Mouse (Mus musculus): ENCODE results near the gene Adgrf5. TPM values are rescaled to one million over a fixed set of nuclear protein-coding genes. Genes with fewer than 3 reads are reported as not detected.
"Not testable (repeated sequence)": the region's sequence is repeated elsewhere in the genome, so short reads cannot be mapped to it uniquely, and the experiment has no call there.

The Adgrf5 gene
- polyA plus RNA-seq, 1 experiment, result not detected

DNA sequence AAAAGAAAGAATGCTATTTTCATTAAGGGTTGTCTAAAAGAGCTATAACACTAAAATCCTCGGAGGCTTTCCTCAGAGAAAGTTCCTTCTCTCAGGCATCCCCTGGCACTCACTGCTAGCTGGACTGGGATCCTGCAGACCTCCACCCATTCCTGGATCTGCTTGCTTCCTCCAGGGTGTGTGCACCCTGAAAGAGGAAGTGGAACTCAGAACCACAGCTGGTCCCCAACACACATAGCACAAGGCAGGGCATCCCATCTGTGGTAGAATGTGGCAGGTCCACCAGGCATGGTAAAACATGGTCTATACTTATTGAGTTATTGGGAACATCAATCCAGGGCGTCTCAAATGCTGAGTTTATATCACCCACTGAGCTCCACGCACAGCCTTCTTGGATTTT lies 22.0 kb upstream of the Adgrf5 start:
- TF ChIP-seq FLI1 (IDR thresholded peaks at IDR 0.05; ENCODE audit: low read length), result no peak
- H3K27me3 ChIP-seq (replicated peaks), result no peaks in the 10 kb centered on the region
- no peaks in the 10 kb centered on the region for H3K4me1 ChIP-seq
- no peaks in the 10 kb centered on the region for H3K9me3 ChIP-seq
- H3K36me3 ChIP-seq (replicated peaks; ENCODE audit: low read length), result no peaks in the 10 kb centered on the region
- H3K4me3 ChIP-seq (replicated peaks), result no peak overlapping the region

DNA sequence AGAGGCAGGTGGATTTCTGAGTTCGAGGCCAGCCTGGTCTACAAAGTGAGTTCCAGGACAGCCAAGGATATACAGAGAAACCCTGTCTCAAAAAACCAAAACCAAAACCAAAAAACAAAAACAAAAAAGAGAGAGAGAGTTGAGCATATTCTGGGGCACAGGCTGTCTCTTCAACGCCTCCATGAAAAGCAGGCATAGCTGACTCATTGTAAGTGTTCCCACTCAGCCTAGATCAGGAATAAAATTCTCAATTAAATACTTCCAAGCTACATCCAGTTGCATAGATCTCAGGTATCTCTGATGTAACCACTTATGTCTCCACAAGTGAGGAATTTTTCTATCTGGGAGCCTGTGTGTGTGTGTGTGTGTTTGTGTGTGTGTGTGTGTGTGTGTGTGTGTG lies 13.8 kb upstream of the Adgrf5 start:
- H3K9me3 ChIP-seq; H3K27me3 ChIP-seq (replicated peaks); H3K4me1 ChIP-seq; H3K4me3 ChIP-seq (replicated peaks); H3K36me3 ChIP-seq (replicated peaks; ENCODE audit: low read length): not testable (repeated sequence)

DNA sequence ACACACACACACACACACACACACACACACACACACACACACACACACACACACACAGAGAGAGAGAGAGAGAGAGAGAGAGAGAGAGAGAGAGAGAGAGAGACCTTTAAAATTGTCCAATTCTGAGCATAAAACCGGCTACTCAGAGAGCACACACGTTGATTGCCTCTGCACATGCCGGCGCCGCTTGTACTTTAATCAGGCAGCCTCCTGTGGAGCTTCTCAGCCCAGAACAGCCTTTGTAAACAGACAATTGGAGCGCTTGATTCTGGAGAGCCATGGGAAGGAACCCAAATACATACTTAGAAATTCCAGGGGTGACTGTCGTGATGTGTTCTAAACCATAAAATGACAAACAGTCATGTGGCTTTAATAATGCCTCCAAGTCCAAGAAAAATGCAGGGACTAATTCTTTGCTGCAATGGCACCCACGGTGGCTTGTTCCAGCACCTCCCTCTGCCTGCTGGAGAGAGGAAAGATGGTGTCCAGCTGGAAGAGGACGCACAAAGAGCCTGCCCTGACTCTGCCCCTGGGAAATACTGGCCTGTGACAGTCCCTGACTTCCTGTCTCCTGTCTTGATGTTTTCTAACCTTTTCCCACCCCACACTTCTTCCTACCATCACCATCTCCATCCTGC lies 2.2 kb upstream of the Adgrf5 start:
- TF ChIP-seq FLI1 (IDR thresholded peaks at IDR 0.05; ENCODE audit: low read length) (no peak), GATA1 (IDR thresholded peaks at IDR 0.05; ENCODE audit: borderline replicate concordance, low read length) (no peak)
- Histone ChIP-seq H3K4me3 (replicated peaks) (no peak overlapping the region), H3K9me3 (peaks cover 9% of the 10 kb centered on the region), H3K36me3 (replicated peaks; ENCODE audit: low read length) (no peaks in the 10 kb centered on the region), H3K27me3 (replicated peaks) (peaks cover 10% of the 10 kb centered on the region), H3K4me1 (no peaks in the 10 kb centered on the region)

DNA sequence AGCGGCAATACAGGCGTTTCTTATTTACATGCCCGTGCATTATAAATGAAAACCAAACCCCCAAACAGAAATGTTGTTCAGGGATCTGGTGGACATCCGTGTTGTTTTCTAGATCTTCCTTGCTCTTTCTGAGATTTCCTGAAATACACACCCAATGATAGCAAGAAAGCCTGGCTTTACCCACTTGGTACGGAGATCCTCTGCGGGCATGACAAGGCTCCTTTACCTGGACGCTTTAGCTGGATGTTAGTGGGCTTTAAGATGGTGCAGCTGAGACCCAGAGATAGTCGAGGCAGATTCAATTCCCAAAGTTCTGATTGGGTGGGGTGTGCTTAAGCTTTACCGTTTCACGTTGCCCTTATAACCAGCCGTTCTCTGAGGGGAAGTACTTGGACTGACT lies 770 bp downstream of the Adgrf5 start:
- Histone ChIP-seq H3K4me1 (no peaks in the 10 kb centered on the region), H3K4me3 (replicated peaks) (no peak overlapping the region), H3K36me3 (replicated peaks; ENCODE audit: low read length) (no peaks in the 10 kb centered on the region), H3K27me3 (replicated peaks) (peaks cover 10% of the 10 kb centered on the region), H3K9me3 (peaks cover 9% of the 10 kb centered on the region)
- TF ChIP-seq GATA1 (IDR thresholded peaks at IDR 0.05; ENCODE audit: borderline replicate concordance, low read length) (no peak), FLI1 (IDR thresholded peaks at IDR 0.05; ENCODE audit: low read length) (no peak)

DNA sequence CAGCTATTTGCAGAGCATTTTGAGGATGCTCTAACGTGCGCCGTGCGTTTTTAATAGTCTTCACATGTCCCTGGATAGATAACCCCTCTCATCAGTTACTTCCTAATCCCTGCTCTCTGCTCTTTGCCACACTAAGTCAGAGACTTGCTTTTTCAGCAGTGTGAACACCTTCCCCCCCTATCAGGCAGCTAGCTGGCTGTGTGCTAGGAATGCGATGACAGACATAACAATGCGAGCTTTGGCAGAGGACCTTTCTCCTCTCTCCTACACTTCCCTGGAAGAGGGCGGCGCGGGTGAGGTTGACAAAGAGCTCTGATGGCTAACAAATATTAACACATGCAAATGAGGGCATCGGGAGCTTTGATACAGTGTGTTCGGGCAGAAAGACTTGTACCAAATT lies 2.1 kb downstream of the Adgrf5 start:
- no peaks in the 10 kb centered on the region for H3K36me3 ChIP-seq (replicated peaks; ENCODE audit: low read length)
- H3K27me3 ChIP-seq (replicated peaks), result peaks cover 10% of the 10 kb centered on the region
- H3K4me3 ChIP-seq (replicated peaks), result no peak overlapping the region
- TF ChIP-seq GATA1 (IDR thresholded peaks at IDR 0.05; ENCODE audit: borderline replicate concordance, low read length) (no peak), FLI1 (IDR thresholded peaks at IDR 0.05; ENCODE audit: low read length) (no peak)
- H3K9me3 ChIP-seq, result peaks cover 3% of the 10 kb centered on the region; the same call in 1 of the 2 replicates
- H3K4me1 ChIP-seq, result no peaks in the 10 kb centered on the region

DNA sequence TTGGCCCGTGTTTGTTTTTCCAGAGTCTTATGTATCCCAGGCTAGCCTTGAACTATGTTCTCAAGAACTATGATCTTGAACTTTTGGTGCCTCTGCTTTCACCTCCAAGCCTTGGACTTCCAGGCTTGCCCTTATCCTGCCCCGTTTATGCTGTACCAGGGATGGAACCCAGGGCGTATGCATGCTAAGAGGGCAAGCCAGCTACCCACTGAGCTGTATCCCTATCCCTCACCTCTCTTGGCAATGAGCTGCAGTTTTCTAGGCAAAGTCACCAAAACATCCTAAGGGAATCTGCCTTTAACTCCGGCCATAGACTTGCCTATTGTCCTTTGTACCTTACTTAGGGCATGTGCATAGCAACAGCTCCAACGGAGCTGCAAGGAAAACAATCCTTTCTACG lies 2.6 kb downstream of the Adgrf5 start:
- TF ChIP-seq FLI1 (IDR thresholded peaks at IDR 0.05; ENCODE audit: low read length) (no peak), GATA1 (IDR thresholded peaks at IDR 0.05; ENCODE audit: borderline replicate concordance, low read length) (no peak)
- peaks cover 3% of the 10 kb centered on the region; the same call in 1 of the 2 replicates for H3K9me3 ChIP-seq
- H3K4me3 ChIP-seq (replicated peaks), result no peak overlapping the region
- no peaks in the 10 kb centered on the region for H3K36me3 ChIP-seq (replicated peaks; ENCODE audit: low read length)
- no peaks in the 10 kb centered on the region for H3K4me1 ChIP-seq
- H3K27me3 ChIP-seq (replicated peaks), result peaks cover 10% of the 10 kb centered on the region

DNA sequence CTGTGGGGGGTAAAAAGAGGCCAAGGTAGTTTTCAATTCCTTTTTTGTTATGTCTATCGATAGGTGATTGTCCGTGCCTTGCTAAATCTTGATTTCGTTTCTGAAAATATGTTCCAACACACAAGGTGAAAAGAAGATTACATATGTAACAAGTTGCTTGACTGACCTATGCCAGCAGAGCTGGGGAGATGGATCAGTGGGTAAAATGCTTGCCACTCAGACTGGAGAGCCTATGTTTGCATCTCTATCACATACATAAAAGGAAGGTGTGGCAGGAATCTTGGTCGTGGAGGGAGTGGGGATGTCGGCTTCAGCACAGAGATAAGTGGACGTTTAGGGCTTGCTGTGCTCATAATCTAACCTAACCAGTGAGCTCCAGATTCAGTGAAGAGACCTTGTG lies 3.7 kb downstream of the Adgrf5 start:
- Histone ChIP-seq H3K4me1 (no peaks in the 10 kb centered on the region), H3K4me3 (replicated peaks) (no peak overlapping the region), H3K9me3 (peaks cover 3% of the 10 kb centered on the region; the same call in 1 of the 2 replicates), H3K27me3 (replicated peaks) (peaks cover 10% of the 10 kb centered on the region), H3K36me3 (replicated peaks; ENCODE audit: low read length) (no peaks in the 10 kb centered on the region)
- no peak for TF ChIP-seq FLI1 (IDR thresholded peaks at IDR 0.05; ENCODE audit: low read length)
- no peak for TF ChIP-seq GATA1 (IDR thresholded peaks at IDR 0.05; ENCODE audit: borderline replicate concordance, low read length)

DNA sequence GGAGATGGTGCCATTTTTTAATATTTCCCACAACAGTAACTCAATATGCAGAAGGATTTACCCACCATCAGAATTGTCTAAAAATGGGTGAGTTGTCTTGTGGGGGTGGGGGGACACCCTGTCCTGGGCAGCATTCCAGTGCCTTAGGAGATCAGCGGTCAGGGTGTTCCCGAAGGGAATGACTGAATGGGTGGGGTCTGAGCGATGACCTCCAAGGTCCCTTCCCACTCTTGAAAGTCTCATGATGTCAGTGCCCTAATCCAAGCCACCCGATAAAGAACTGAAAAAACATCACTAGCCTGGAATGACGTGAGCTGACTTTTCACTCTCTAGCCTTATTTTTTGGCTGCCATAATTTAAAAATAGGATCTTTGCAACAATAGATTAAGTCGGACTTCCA lies 5.0 kb downstream of the Adgrf5 start:
- Histone ChIP-seq H3K36me3 (replicated peaks; ENCODE audit: low read length) (no peaks in the 10 kb centered on the region), H3K9me3 (peaks cover 3% of the 10 kb centered on the region), H3K4me1 (no peaks in the 10 kb centered on the region), H3K4me3 (replicated peaks) (no peak overlapping the region), H3K27me3 (replicated peaks) (peaks cover 8% of the 10 kb centered on the region)
- TF ChIP-seq FLI1 (IDR thresholded peaks at IDR 0.05; ENCODE audit: low read length) (no peak), GATA1 (IDR thresholded peaks at IDR 0.05; ENCODE audit: borderline replicate concordance, low read length) (no peak)

DNA sequence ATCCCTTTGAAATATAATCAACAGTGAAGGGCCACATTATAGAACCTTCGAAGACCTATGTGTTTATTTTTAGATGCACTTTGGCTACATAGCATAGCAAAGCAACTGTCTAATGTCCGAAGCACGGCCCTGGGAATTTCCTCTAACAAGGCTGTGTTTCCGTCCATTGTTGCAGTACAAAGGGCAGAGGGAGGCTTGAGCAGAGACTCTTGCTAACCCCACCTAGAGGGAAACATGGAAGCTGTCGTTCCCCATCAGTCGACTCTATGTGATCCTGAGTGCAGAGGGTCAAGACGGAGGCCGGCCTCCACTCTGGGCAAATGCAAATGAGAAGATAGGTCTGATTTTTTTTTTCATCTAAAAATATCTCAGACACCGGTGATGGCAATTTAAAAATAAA lies 6.2 kb downstream of the Adgrf5 start:
- H3K9me3 ChIP-seq, result no peaks in the 10 kb centered on the region; the same call in 1 of the 2 replicates
- no peak overlapping the region for H3K4me3 ChIP-seq (replicated peaks)
- no peaks in the 10 kb centered on the region for H3K4me1 ChIP-seq
- peaks cover 3% of the 10 kb centered on the region for H3K27me3 ChIP-seq (replicated peaks)
- H3K36me3 ChIP-seq (replicated peaks; ENCODE audit: low read length), result no peaks in the 10 kb centered on the region
- no peak for TF ChIP-seq GATA1 (IDR thresholded peaks at IDR 0.05; ENCODE audit: borderline replicate concordance, low read length)

DNA sequence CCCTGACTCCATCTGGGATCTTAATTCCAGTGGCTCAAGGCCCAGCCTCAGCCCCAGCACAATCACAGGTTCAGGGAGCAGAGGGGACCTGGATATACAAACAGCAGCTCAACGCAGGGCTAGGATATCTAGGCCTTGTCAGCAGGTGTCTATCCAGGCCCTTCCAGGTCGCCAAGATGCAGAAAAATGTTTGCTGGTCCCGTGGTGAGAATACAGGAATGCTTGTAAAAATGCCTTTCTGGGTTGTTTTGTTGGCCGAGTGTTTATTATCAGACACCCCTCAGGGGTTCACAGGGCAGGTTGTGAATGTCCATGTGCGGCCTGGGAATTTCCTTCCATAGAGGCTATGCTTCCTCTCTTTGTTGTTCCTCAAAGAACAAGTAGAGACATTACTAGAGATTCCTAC lies 7.9 kb downstream of the Adgrf5 start:
- Histone ChIP-seq H3K36me3 (replicated peaks; ENCODE audit: low read length) (no peaks in the 10 kb centered on the region), H3K4me1 (no peaks in the 10 kb centered on the region), H3K27me3 (replicated peaks) (no peaks in the 10 kb centered on the region), H3K9me3 (no peaks in the 10 kb centered on the region; the same call in 1 of the 2 replicates), H3K4me3 (replicated peaks) (no peak overlapping the region)
- TF ChIP-seq FLI1 (IDR thresholded peaks at IDR 0.05; ENCODE audit: low read length) (no peak), GATA1 (IDR thresholded peaks at IDR 0.05; ENCODE audit: borderline replicate concordance, low read length) (no peak)

DNA sequence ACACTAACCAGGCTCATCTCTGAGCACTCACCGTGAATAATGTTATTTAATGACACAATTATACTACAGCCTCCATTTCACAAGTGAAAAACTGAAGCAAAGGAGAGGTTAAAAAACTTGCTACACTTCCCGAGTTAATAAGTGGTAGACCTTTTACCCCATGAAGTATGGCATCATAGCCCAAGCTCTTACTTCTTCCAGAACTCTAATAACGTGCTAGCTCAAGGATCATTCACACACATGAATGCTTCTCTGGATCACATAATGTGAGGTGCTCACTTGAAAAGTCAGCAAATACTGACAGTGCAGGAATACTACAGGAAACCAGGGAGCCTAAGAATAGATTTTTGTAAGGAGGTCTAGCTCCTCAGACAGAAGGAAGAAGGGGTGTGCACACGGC lies 12.4 kb downstream of the Adgrf5 start:
- Histone ChIP-seq H3K27me3 (replicated peaks) (no peaks in the 10 kb centered on the region), H3K4me1 (peaks cover 3% of the 10 kb centered on the region; the same call in 1 of the 2 replicates), H3K9me3 (peaks cover 6% of the 10 kb centered on the region; the same call in 1 of the 2 replicates), H3K36me3 (replicated peaks; ENCODE audit: low read length) (no peaks in the 10 kb centered on the region), H3K4me3 (replicated peaks) (no peak overlapping the region)
- TF ChIP-seq FLI1 (IDR thresholded peaks at IDR 0.05; ENCODE audit: low read length), result no peak
- no peak for TF ChIP-seq GATA1 (IDR thresholded peaks at IDR 0.05; ENCODE audit: borderline replicate concordance, low read length)

Measured in megakaryocyte, embryonic 14.5 days (primary cell).